Mouse (Mus musculus): Measurements from ENCODE around the gene Ephb4. TPM values are rescaled to one million over a fixed set of nuclear protein-coding genes. Genes with fewer than 3 reads are reported as not detected.

Gene Ephb4
- polyA plus RNA-seq, 1 experiment = 0.04 TPM

DNA sequence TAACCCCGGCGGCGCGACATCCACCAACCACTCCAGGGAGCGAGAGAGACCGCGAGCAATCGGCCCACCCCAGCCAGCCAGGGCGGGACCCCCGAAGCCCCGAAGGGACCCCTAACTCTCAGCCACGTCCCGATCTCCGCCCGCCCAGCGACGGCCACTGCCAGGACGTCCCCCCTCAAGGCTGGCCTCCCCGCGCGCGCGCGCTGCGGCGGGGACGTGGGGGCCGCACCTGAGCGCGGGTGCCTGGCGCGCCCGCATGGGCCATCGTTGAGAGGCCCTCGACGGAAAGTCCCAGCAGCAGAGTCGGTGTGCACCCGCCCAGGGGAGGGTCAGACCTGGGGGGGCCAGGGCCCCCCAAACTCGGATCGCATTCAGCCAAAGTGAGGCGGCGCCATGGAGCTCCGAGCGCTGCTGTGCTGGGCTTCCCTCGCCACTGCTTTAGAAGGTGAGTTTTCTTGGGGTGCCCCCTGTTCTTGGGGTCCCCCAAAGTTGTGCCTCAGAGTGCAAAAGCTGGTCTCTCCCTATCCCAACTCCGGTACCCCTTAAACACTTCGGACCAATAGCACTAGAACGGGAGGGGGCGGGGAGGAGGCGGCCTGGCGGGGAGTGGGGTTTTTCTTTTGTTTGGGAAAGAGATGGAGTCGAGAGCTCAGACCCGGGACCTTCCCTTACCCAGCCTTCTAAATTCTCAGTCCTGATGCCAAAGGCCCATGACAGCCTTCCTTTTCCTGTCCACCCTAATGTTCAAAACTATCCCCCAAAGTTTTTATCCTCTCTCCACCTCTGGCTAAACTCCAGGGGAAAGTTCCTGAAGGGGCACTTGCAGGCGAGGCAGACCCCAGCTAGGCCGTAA is 522 bp downstream of the Ephb4 start:
- Histone ChIP-seq H3K36me3 (ENCODE audit: control insufficient read depth) (peaks cover 5% of the 10 kb centered on the region; the same call in 1 of the 2 replicates), H3K4me1 (ENCODE audit: control insufficient read depth) (no peaks in the 10 kb centered on the region), H3K4me3 (replicated peaks) (peak overlapping the region; percentile 56), H3K27me3 (ENCODE audit: control insufficient read depth) (peaks cover 61% of the 10 kb centered on the region), H3K9me3 (ENCODE audit: control insufficient read depth, low read length) (no peaks in the 10 kb centered on the region)
- TF ChIP-seq TAL1 (IDR thresholded peaks at IDR 0.05; ENCODE audit: low read length) (no peak), GATA1 (IDR thresholded peaks at IDR 0.05; ENCODE audit: low read length) (no peak)

DNA sequence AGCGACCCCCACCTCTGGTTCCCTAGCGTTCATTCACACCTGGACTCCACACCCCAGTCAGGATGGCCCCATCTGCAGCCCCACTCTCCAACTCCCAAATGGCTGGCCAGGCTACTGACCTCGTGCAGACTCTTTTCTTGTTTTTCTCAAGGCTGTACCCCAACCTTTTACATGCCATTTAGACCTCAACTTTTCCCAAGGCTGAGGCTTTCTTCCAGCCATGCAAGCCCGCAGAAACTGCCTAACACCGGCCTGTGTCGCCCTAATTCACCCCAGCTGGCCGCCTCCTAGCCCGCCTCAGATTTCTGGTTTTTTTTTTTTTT is 1.1 kb downstream of the Ephb4 start:
- Histone ChIP-seq H3K27me3 (ENCODE audit: control insufficient read depth) (peaks cover 61% of the 10 kb centered on the region), H3K36me3 (ENCODE audit: control insufficient read depth) (peaks cover 5% of the 10 kb centered on the region; the same call in 1 of the 2 replicates), H3K4me3 (replicated peaks) (peak overlapping the region; percentile 56), H3K4me1 (ENCODE audit: control insufficient read depth) (no peaks in the 10 kb centered on the region), H3K9me3 (ENCODE audit: control insufficient read depth, low read length) (no peaks in the 10 kb centered on the region)
- TF ChIP-seq TAL1 (IDR thresholded peaks at IDR 0.05; ENCODE audit: low read length) = no peak
- no peak for TF ChIP-seq GATA1 (IDR thresholded peaks at IDR 0.05; ENCODE audit: low read length)

DNA sequence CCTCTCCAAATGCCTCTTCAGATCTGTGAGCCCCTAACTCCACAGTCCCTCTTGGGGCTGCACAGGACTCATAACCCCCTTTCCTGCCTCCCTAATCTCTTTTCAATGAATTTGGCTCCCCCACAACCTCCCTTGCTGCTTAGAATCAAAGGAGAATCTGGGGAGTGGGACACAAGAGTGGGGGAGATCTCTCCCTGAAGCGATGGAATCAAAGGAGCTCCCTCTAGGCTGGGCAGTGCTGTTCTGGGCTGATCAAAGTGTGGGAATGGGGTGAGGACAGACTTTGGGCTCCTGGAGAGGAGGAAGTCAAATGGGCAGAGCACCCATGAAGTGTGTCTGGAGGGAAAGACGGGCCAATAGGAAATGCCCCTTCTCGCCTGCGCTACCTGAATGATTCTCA is 1.5 kb downstream of the Ephb4 start:
- TF ChIP-seq TAL1 (IDR thresholded peaks at IDR 0.05; ENCODE audit: low read length) = no peak
- no peak for TF ChIP-seq GATA1 (IDR thresholded peaks at IDR 0.05; ENCODE audit: low read length)
- peak overlapping the region; percentile 56 for H3K4me3 ChIP-seq (replicated peaks)
- H3K9me3 ChIP-seq (ENCODE audit: control insufficient read depth, low read length) = no peaks in the 10 kb centered on the region
- H3K27me3 ChIP-seq (ENCODE audit: control insufficient read depth) = peaks cover 59% of the 10 kb centered on the region
- H3K36me3 ChIP-seq (ENCODE audit: control insufficient read depth) = peaks cover 5% of the 10 kb centered on the region; the same call in 1 of the 2 replicates
- no peaks in the 10 kb centered on the region for H3K4me1 ChIP-seq (ENCODE audit: control insufficient read depth)

DNA sequence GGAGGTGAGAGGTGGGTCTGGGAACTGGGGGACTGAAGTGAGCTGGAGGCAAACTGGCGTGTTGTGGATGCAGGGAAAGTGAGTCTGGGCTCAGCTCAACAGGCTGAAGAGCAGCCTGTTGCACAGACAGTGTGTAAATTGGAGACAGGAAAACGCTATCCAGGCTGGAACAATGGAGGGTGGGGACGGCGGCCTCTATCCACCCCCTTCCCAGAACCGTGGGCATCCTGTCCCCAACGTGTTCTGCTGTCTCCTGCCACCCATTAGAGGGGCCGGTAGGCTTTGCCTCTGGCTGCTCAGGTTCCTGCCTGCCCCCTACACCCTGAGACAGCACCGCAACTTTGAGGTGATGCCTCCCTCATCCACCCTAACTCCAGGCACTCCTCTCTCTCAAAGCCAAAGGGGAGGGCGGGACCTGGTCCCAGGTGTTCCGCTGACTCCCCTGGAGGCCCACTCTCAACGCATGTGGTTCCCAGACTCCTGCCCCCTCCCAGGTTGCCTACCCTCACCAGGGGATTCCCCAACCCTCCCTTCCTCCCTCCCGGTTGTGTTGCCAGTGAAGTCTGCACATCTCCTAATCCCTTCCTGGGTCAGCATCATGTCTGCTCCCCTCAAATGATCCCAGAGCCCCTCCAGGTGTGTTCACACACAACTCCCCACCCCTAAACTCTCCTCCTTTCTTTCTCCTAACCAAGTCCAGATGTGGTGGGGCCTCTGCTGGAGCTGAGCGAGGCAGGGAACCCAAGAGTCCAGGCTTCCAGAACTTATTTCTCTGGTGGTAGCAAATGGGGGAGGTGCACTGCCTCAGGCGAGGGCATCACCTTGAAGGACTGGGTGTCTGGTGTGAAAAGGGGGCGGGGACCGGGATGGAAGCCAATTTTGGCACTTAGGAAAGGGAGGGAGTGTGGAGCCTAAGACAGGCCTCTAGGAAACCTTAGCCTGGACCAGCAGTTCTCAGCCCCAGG is 2.4 kb downstream of the Ephb4 start:
- Histone ChIP-seq H3K9me3 (ENCODE audit: control insufficient read depth, low read length) (no peaks in the 10 kb centered on the region), H3K4me1 (ENCODE audit: control insufficient read depth) (no peaks in the 10 kb centered on the region), H3K36me3 (ENCODE audit: control insufficient read depth) (peaks cover 5% of the 10 kb centered on the region; the same call in 1 of the 2 replicates), H3K27me3 (ENCODE audit: control insufficient read depth) (peaks cover 57% of the 10 kb centered on the region), H3K4me3 (replicated peaks) (peak overlapping the region; percentile 0)
- TF ChIP-seq GATA1 (IDR thresholded peaks at IDR 0.05; ENCODE audit: low read length) (no peak), TAL1 (IDR thresholded peaks at IDR 0.05; ENCODE audit: low read length) (no peak)

DNA sequence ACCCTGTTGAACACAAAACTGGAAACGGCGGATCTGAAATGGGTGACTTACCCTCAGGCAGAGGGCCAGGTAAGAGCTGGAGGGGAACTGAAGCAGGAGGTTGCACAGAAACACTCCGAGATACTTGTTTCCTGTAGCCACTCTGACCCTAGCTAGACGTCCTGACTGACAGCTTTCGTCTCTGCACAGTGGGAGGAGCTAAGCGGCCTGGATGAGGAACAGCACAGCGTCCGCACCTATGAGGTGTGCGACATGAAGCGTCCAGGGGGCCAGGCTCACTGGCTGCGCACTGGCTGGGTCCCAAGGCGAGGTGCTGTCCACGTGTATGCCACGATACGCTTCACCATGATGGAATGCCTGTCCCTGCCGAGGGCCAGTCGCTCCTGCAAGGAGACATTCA is 4.2 kb downstream of the Ephb4 start:
- H3K27me3 ChIP-seq (ENCODE audit: control insufficient read depth) = peaks cover 40% of the 10 kb centered on the region
- H3K9me3 ChIP-seq (ENCODE audit: control insufficient read depth, low read length) = no peaks in the 10 kb centered on the region
- no peaks in the 10 kb centered on the region for H3K4me1 ChIP-seq (ENCODE audit: control insufficient read depth)
- no peak for TF ChIP-seq GATA1 (IDR thresholded peaks at IDR 0.05; ENCODE audit: low read length)
- no peak for TF ChIP-seq TAL1 (IDR thresholded peaks at IDR 0.05; ENCODE audit: low read length)
- no peak overlapping the region for H3K4me3 ChIP-seq (replicated peaks)
- H3K36me3 ChIP-seq (ENCODE audit: control insufficient read depth) = peaks cover 8% of the 10 kb centered on the region; the same call in 1 of the 2 replicates

DNA sequence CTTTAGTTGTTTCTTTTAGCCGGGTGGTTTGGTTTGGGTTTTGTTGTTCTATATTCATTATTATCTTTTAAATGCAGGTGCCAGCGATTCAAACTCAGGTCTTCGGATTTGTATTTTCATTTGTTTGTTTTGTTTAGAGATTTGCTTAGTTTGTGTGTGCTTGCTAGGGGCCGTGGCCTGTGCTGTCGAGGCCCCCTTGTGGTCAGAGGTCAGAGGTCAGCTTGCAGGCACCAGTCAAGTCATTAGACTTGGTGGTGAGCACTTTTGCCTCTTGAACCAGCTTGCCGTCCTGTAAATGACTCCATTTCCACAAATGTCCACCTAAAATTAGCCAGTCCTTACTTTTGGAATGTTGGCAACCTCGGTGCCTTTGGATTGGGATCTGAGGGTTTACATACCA is 8.5 kb downstream of the Ephb4 start:
- no peak for TF ChIP-seq GATA1 (IDR thresholded peaks at IDR 0.05; ENCODE audit: low read length)
- no peak for TF ChIP-seq TAL1 (IDR thresholded peaks at IDR 0.05; ENCODE audit: low read length)
- H3K27me3 ChIP-seq (ENCODE audit: control insufficient read depth) = peaks cover 3% of the 10 kb centered on the region; the same call in 1 of the 2 replicates
- no peak overlapping the region for H3K4me3 ChIP-seq (replicated peaks)
- H3K9me3 ChIP-seq (ENCODE audit: control insufficient read depth, low read length) = no peaks in the 10 kb centered on the region
- no peaks in the 10 kb centered on the region for H3K4me1 ChIP-seq (ENCODE audit: control insufficient read depth)
- H3K36me3 ChIP-seq (ENCODE audit: control insufficient read depth) = peaks cover 18% of the 10 kb centered on the region; the same call in 1 of the 2 replicates

DNA sequence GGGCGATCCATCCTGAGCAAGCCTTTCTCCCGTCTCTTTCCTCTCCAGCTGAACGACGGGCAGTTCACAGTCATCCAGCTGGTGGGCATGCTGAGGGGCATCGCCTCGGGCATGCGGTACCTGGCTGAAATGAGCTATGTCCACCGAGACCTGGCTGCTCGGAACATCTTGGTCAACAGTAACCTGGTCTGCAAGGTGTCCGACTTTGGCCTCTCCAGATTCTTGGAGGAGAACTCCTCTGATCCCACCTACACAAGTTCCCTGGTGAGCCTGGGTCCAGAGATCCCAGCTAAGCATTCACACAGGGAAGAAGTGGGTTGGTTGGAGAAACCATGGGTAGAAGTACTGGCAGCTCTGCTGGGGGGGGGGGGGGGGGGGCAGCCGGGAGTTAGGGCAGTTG is 19.8 kb downstream of the Ephb4 start:
- TF ChIP-seq TAL1 (IDR thresholded peaks at IDR 0.05; ENCODE audit: low read length) (no peak), GATA1 (IDR thresholded peaks at IDR 0.05; ENCODE audit: low read length) (no peak)
- H3K36me3 ChIP-seq (ENCODE audit: control insufficient read depth) = peaks cover 18% of the 10 kb centered on the region; the same call in 1 of the 2 replicates
- no peaks in the 10 kb centered on the region for H3K27me3 ChIP-seq (ENCODE audit: control insufficient read depth)
- no peaks in the 10 kb centered on the region for H3K9me3 ChIP-seq (ENCODE audit: control insufficient read depth, low read length)
- no peak overlapping the region for H3K4me3 ChIP-seq (replicated peaks)
- H3K4me1 ChIP-seq (ENCODE audit: control insufficient read depth) = no peaks in the 10 kb centered on the region

DNA sequence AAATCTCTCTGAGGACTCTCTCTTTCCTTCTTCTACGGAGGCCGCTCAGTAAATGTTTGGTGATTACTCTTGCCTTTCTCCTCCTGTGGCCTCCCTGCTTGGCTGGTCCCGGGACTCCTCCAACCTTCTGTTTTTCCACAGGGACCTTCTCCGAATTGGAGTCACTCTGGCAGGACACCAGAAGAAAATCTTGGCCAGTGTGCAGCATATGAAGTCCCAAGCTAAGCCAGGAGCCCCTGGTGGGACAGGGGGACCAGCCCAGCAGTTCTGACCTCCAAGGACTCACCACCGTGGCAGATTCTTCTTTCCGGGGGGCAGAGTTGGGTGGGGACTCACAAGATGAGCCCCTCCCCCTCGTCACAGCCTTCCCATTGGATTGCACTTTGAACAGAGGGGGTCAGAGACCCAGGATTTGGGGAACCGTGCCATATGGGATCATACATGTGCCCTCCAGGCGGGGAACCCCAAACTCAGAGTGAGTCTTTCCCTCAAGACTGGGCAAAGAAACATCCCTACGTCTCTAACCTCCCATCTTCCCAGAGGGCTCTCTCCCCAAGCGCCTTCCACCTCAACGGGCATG is 23.6 kb downstream of the Ephb4 start:
- no peak for TF ChIP-seq TAL1 (IDR thresholded peaks at IDR 0.05; ENCODE audit: low read length)
- no peak for TF ChIP-seq GATA1 (IDR thresholded peaks at IDR 0.05; ENCODE audit: low read length)
- H3K9me3 ChIP-seq (ENCODE audit: control insufficient read depth, low read length) = no peaks in the 10 kb centered on the region
- peaks cover 13% of the 10 kb centered on the region; the same call in 1 of the 2 replicates for H3K36me3 ChIP-seq (ENCODE audit: control insufficient read depth)
- H3K27me3 ChIP-seq (ENCODE audit: control insufficient read depth) = no peaks in the 10 kb centered on the region
- H3K4me3 ChIP-seq (replicated peaks) = no peak overlapping the region
- no peaks in the 10 kb centered on the region for H3K4me1 ChIP-seq (ENCODE audit: control insufficient read depth)
